Mouse (Mus musculus): Measurements from ENCODE around the gene Osbpl6. TPM values are rescaled to one million over a fixed set of nuclear protein-coding genes. Genes with fewer than 3 reads are reported as not detected.
A peak's percentile ranks its signal among the peaks of the same experiment; 100 is the strongest.
"Not testable (repeated sequence)": the region's sequence is repeated elsewhere in the genome, so short reads cannot be mapped to it uniquely, and the experiment has no call there.

The Osbpl6 gene
- polyA plus RNA-seq, 1 experiment from 2014 or later, result 0.38 TPM

GRCm38 (mm10) chr2:76620188-76620587 is 213.9 kb downstream of the Osbpl6 start:
- Histone ChIP-seq H3K9ac (ENCODE audit: low read depth, low read length) (no peak overlapping the region), H3K4me3 (ENCODE audit: low read depth, low read length) (no peak overlapping the region), H3K36me3 (ENCODE audit: control insufficient read depth, insufficient read depth) (no peaks in the 10 kb centered on the region), H3K4me2 (ENCODE audit: low read depth, low read length) (no peak overlapping the region), H3K9me3 (replicated peaks; ENCODE audit: control insufficient read depth, low read length) (no peaks in the 10 kb centered on the region), H3K27me3 (ENCODE audit: control insufficient read depth, insufficient read depth, low read depth, low read length) (no peaks in the 10 kb centered on the region), H3K4me1 (ENCODE audit: control insufficient read depth, low read depth, low read length) (no peaks in the 10 kb centered on the region), H3K27ac (ENCODE audit: low read length) (no peak overlapping the region)
- no peak for ATAC-seq (ENCODE audit: low read depth)
- 49% methylated on average over 5 of the region's 5 CpGs for WGBS (ENCODE audit: insufficient replicate concordance)

- Histone ChIP-seq H3K9ac (ENCODE audit: low read depth, low read length) (no peak overlapping the region), H3K9me3 (replicated peaks; ENCODE audit: control insufficient read depth, low read length) (no peaks in the 10 kb centered on the region), H3K4me1 (ENCODE audit: control insufficient read depth, low read depth, low read length) (no peaks in the 10 kb centered on the region), H3K36me3 (ENCODE audit: control insufficient read depth, insufficient read depth) (no peaks in the 10 kb centered on the region), H3K4me2 (ENCODE audit: low read depth, low read length) (no peak overlapping the region), H3K4me3 (ENCODE audit: low read depth, low read length) (no peak overlapping the region), H3K27me3 (ENCODE audit: control insufficient read depth, insufficient read depth, low read depth, low read length) (no peaks in the 10 kb centered on the region), H3K27ac (ENCODE audit: low read length) (no peak overlapping the region)
- ATAC-seq (ENCODE audit: low read depth), result no peak
- 54% methylated on average over 1 of the region's 1 CpGs for WGBS (ENCODE audit: insufficient replicate concordance)
Measured at GRCm38 (mm10) chr2:76621724-76622123, 215.4 kb downstream of the Osbpl6 start.

- not testable (repeated sequence) for H3K4me3 ChIP-seq (ENCODE audit: low read depth, low read length); H3K36me3 ChIP-seq (ENCODE audit: control insufficient read depth, insufficient read depth); ATAC-seq (ENCODE audit: low read depth); H3K27ac ChIP-seq (ENCODE audit: low read length); H3K9me3 ChIP-seq (replicated peaks; ENCODE audit: control insufficient read depth, low read length); H3K9ac ChIP-seq (ENCODE audit: low read depth, low read length); H3K27me3 ChIP-seq (ENCODE audit: control insufficient read depth, insufficient read depth, low read depth, low read length); H3K4me1 ChIP-seq (ENCODE audit: control insufficient read depth, low read depth, low read length); H3K4me2 ChIP-seq (ENCODE audit: low read depth, low read length)
- 40% methylated on average over 2 of the region's 2 CpGs for WGBS (ENCODE audit: insufficient replicate concordance)
Measured at GRCm38 (mm10) chr2:76622316-76622715, 216.0 kb downstream of the Osbpl6 start.

GRCm38 (mm10) chr2:76630293-76630692 is 224.0 kb downstream of the Osbpl6 start:
- no peak overlapping the region for H3K27ac ChIP-seq (ENCODE audit: low read length)
- no peak for ATAC-seq (ENCODE audit: low read depth)
- no peak overlapping the region for H3K4me2 ChIP-seq (ENCODE audit: low read depth, low read length)
- no peaks in the 10 kb centered on the region for H3K9me3 ChIP-seq (replicated peaks; ENCODE audit: control insufficient read depth, low read length)
- peaks cover 3% of the 10 kb centered on the region; the same call in 1 of the 2 replicates for H3K36me3 ChIP-seq (ENCODE audit: control insufficient read depth, insufficient read depth)
- no peaks in the 10 kb centered on the region for H3K27me3 ChIP-seq (ENCODE audit: control insufficient read depth, insufficient read depth, low read depth, low read length)
- no peak overlapping the region for H3K9ac ChIP-seq (ENCODE audit: low read depth, low read length)
- WGBS (ENCODE audit: insufficient replicate concordance), result 70% methylated on average over 12 of the region's 12 CpGs
- no peaks in the 10 kb centered on the region for H3K4me1 ChIP-seq (ENCODE audit: control insufficient read depth, low read depth, low read length)
- no peak overlapping the region for H3K4me3 ChIP-seq (ENCODE audit: low read depth, low read length)

GRCm38 (mm10) chr2:76631600-76631999 is 225.3 kb downstream of the Osbpl6 start:
- no peak for ATAC-seq (ENCODE audit: low read depth)
- Histone ChIP-seq H3K27ac (ENCODE audit: low read length) (no peak overlapping the region), H3K27me3 (ENCODE audit: control insufficient read depth, insufficient read depth, low read depth, low read length) (no peaks in the 10 kb centered on the region), H3K9ac (ENCODE audit: low read depth, low read length) (no peak overlapping the region), H3K4me3 (ENCODE audit: low read depth, low read length) (no peak overlapping the region), H3K9me3 (replicated peaks; ENCODE audit: control insufficient read depth, low read length) (no peaks in the 10 kb centered on the region), H3K4me1 (ENCODE audit: control insufficient read depth, low read depth, low read length) (no peaks in the 10 kb centered on the region), H3K36me3 (ENCODE audit: control insufficient read depth, insufficient read depth) (peaks cover 3% of the 10 kb centered on the region; the same call in 1 of the 2 replicates), H3K4me2 (ENCODE audit: low read depth, low read length) (no peak overlapping the region)
- 76% methylated on average over 4 of the region's 4 CpGs for WGBS (ENCODE audit: insufficient replicate concordance)

- Histone ChIP-seq H3K4me3 (ENCODE audit: low read depth, low read length) (no peak overlapping the region), H3K36me3 (ENCODE audit: control insufficient read depth, insufficient read depth) (no peaks in the 10 kb centered on the region; the same call in 1 of the 2 replicates), H3K4me1 (ENCODE audit: control insufficient read depth, low read depth, low read length) (no peaks in the 10 kb centered on the region), H3K27me3 (ENCODE audit: control insufficient read depth, insufficient read depth, low read depth, low read length) (no peaks in the 10 kb centered on the region), H3K9ac (ENCODE audit: low read depth, low read length) (no peak overlapping the region), H3K27ac (ENCODE audit: low read length) (no peak overlapping the region), H3K9me3 (replicated peaks; ENCODE audit: control insufficient read depth, low read length) (no peaks in the 10 kb centered on the region), H3K4me2 (ENCODE audit: low read depth, low read length) (no peak overlapping the region)
- ATAC-seq (ENCODE audit: low read depth), result no peak
- WGBS (ENCODE audit: insufficient replicate concordance), result 77% methylated on average over 2 of the region's 2 CpGs
Measured at GRCm38 (mm10) chr2:76639637-76640036, 233.3 kb downstream of the Osbpl6 start.

- H3K9me3 ChIP-seq (replicated peaks; ENCODE audit: control insufficient read depth, low read length), result no peaks in the 10 kb centered on the region
- no peak overlapping the region for H3K4me3 ChIP-seq (ENCODE audit: low read depth, low read length)
- no peak overlapping the region for H3K4me2 ChIP-seq (ENCODE audit: low read depth, low read length)
- no peak overlapping the region for H3K9ac ChIP-seq (ENCODE audit: low read depth, low read length)
- H3K27ac ChIP-seq (ENCODE audit: low read length), result no peak overlapping the region
- peaks cover 12% of the 10 kb centered on the region for H3K4me1 ChIP-seq (ENCODE audit: control insufficient read depth, low read depth, low read length)
- ATAC-seq (ENCODE audit: low read depth), result no peak
- H3K36me3 ChIP-seq (ENCODE audit: control insufficient read depth, insufficient read depth), result no peaks in the 10 kb centered on the region
- no peaks in the 10 kb centered on the region for H3K27me3 ChIP-seq (ENCODE audit: control insufficient read depth, insufficient read depth, low read depth, low read length)
Measured at GRCm38 (mm10) chr2:76643801-76644200, 237.5 kb downstream of the Osbpl6 start.

- ATAC-seq (ENCODE audit: low read depth), result peak; percentile 11
- Histone ChIP-seq H3K4me3 (ENCODE audit: low read depth, low read length) (peak overlapping the region; percentile 75), H3K27ac (ENCODE audit: low read length) (peak overlapping the region; percentile 78; the same call in 1 of the 2 replicates), H3K9me3 (replicated peaks; ENCODE audit: control insufficient read depth, low read length) (no peaks in the 10 kb centered on the region), H3K4me2 (ENCODE audit: low read depth, low read length) (peak overlapping the region; percentile 94), H3K27me3 (ENCODE audit: control insufficient read depth, insufficient read depth, low read depth, low read length) (no peaks in the 10 kb centered on the region), H3K4me1 (ENCODE audit: control insufficient read depth, low read depth, low read length) (peaks cover 14% of the 10 kb centered on the region), H3K36me3 (ENCODE audit: control insufficient read depth, insufficient read depth) (no peaks in the 10 kb centered on the region), H3K9ac (ENCODE audit: low read depth, low read length) (peak overlapping the region; percentile 71)
- WGBS (ENCODE audit: insufficient replicate concordance), result 2% methylated on average over 31 of the region's 32 CpGs
Measured at GRCm38 (mm10) chr2:76647441-76647869, 241.1 kb downstream of the Osbpl6 start.

- Histone ChIP-seq H3K9me3 (replicated peaks; ENCODE audit: control insufficient read depth, low read length) (no peaks in the 10 kb centered on the region), H3K36me3 (ENCODE audit: control insufficient read depth, insufficient read depth) (no peaks in the 10 kb centered on the region), H3K9ac (ENCODE audit: low read depth, low read length) (peak within 1 kb of the TSS; percentile 71), H3K4me3 (ENCODE audit: low read depth, low read length) (peak within 1 kb of the TSS; percentile 75), H3K27me3 (ENCODE audit: control insufficient read depth, insufficient read depth, low read depth, low read length) (no peaks in the 10 kb centered on the region), H3K4me2 (ENCODE audit: low read depth, low read length) (peak within 1 kb of the TSS; percentile 94), H3K27ac (ENCODE audit: low read length) (peak within 1 kb of the TSS; percentile 78), H3K4me1 (ENCODE audit: control insufficient read depth, low read depth, low read length) (peaks cover 14% of the 10 kb centered on the region)
- 2% methylated on average over 36 of the region's 42 CpGs for WGBS (ENCODE audit: insufficient replicate concordance)
- ATAC-seq (ENCODE audit: low read depth), result peak; percentile 94
Measured at GRCm38 (mm10) chr2:76647883-76648570, 241.7 kb downstream of the Osbpl6 start, which contains the start of the genes Prkra and Pjvk. TSS of gene Prkra (minus strand) at chr2:76648015. TSS of gene Pjvk (plus strand) at chr2:76648476.

All from liver, embryonic 16.5 days (tissue).